Mouse (Mus musculus) kidney, postnatal 14 days (tissue): ENCODE measurements around the gene Ciao2b.

Experiments used
- DNase-seq: peaks from one replicate; pipeline ENCODE4 v3.0.0; 2022; ENCODE audit warnings: mixed read lengths

Gene Ciao2b

DNA sequence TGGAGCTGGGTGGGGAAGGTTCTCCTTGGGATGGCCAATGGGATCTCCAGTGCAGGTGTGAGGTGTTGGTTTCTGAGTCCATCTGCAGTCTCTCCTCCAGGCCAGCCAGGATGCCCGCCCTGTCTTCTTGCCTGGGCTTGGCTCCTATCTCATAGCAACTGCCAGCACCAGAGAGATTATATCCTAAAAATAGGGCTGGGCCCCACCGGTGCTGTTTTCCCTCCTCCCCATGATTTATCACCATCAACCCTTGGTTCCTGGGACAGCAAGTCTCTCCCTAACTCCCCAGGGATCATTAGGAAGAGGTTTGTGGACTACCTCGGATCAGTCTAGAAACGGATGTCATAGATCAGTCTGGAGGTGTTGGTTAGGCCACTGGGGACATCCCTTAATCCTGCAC is 28.6 kb downstream of the Ciao2b start:
- DNase-seq, result no peak

DNA sequence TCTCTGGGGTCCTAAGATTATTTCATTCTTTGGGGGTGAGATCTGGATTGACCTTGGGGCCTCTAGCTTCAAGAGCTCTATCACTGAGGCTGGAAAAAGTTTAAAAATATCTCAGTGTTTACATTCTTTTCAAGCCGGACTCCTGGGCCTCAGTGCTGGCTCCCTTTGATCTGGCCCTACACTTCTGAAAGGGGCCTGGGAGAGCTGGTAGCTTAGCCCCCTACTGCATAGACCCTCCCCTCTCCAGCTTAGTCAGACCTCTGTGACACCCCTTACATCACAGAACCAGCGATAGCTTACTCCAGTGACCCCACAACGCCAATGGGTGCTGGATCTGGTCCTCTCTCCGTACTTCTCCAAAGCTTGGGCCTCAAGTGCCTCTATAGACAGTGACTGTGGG is 30.2 kb downstream of the Ciao2b start:
- DNase-seq, result no peak

DNA sequence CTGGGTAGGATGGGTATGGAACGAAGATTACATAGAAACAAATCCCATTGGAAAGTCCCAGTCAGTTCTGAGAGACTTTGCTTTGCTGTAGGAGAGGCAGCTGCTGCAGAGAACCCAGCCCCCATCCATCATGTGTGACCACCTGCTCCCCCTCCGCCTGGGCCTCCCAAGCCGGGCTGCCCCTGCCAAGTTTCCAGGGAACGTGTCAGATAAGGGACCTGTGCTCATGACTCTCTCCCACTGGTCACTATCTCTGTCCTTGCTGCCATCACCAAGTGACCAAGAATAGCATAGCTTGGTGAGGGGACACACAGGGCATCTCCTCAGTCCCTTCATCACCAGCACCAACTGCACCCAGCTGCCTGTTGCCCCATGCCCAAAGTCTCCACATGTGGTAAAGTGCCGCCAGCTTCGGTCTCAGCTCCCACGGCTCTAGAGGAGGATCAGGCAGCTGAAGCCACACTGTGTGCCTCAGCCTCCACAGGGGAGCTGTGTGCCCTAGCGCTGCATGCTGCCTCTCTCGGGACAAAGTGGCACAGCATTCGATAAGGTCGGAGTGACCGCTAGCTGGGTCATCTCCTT is 31.5 kb downstream of the Ciao2b start:
- DNase-seq, result no peak

DNA sequence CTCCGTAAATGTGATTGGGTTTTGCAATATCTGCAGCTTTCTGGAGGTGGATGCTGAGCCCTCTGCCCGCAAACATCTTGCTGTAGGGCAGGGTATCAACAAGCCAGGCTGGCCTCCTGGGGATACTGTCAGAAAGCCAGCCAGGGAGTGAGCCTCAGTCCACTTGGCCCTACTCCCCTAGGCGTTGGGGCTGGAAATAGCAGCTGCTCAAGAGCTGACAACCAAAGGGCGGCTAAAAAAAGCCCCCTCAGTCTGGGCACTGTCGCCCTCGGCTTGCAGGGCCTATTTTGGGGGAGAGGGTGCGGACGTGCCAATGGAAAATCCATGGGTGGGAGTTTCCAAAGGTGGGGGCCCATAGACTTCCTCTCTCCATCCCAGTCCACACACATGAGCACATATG is 32.5 kb downstream of the Ciao2b start:
- DNase-seq, result no peak

DNA sequence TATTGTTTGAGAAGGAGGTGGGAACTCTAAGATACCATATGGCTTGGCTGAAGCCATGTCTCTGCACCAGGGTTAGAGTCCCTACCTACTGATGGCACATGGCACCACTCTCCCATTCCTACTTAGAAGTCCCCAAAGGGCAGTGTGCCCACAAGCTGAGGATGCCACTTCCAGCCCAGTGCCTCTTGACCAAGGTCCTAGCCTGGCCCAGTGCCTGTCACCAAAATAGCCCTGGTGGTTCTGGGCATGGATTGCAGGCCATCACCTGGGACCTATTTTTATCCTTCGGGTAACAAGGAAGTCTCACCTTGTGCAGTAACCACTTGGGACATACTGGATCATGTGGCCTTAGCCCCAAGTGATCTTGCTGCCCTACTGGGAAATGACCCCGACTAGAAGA is 33.8 kb downstream of the Ciao2b start:
- DNase-seq, result no peak

DNA sequence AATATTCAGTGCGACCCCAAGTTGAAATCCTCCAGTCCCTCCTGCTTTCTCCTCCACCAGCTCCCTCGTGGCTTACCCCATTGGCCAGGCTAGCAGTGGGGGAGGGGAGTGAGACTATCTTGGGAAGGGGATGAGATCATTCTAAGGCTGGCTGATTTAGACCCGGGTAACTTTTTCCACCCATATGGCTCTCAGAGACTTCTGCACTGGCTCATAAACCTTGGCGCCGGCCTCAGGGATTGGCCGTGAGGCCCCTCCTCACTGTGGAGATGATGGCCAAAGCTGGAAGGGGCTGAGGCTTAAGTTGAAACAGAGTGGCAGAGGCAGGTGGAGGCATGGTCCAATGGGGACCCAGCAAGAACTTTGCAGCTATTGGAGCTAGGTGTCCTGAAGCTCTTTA is 35.4 kb downstream of the Ciao2b start:
- no peak for DNase-seq

DNA sequence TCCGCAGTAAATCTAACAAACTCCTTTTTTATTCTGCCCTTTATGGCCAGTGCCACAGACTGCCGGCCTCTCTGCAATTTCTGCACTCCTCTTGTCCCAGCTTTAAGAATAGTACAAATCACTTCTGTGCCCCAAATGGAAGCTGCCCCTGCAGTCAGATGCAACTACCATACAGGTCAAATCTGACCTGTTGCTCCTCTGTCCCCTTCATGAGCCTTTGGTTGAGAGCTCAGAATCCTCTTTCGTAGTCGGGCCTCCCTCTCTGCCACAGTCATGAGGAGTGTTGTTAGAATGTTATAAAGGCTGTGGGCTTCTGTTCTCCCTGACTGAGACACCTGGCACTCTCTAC is 38.5 kb downstream of the Ciao2b start:
- no peak for DNase-seq

DNA sequence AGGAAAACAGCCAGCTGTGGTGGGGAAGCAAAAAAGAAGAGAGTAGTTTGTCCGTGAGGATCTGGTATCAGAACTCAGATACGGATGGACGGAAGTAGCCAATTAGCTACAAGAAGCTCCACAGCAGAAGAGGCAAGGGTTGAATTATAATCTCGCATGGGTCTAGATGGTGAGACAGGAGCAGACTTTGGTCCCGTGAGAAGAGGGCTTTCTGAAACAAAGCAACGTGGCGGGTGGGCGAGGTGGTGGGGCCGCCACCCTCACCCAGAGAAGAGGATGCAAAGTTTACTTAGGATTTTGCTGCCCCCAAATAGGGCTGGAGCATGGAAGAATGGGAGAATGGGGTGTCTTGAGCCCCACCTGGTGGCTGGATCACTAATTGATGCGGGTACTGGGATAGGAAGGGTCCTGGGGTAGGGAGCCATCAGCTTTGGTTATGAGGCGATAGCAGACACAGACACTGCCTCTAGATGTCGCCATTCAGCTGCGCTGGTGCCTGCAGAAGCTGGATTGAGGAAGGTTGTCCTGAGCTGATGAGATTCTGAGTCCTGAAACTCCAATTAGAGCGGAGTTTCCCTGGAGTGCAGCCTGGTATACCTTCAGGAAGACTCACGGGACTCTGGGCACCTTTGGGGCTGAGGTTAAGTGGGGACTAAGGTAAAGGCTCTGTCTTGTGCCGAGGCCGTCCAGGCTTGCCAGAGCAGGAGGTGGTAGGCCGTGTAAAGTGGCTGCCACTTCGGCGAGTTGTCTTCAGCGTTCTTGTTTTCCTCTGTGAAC is 39.1 kb downstream of the Ciao2b start:
- peak; percentile 94 for DNase-seq

DNA sequence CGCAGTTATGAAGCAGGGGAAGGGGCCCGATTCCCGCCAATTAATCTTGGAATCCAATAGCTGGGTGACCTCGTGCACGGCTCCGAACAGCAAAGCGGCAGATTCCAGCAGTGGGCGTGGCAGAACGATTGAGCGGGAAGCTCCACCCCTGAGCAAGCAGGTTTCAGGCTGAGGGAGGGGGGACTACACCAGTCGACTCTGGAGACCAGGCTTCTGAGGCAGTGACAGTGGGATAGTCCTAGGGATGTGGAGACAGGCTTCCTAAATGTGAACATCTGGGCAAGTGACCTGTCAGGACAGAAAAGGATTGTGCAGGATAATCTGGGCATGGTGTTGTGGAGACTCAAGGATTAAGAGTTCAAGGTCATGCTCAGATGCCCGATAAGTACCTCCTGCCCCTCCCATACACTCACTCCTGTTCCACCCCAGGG is 39.8 kb downstream of the Ciao2b start:
- peak; percentile 51 for DNase-seq

DNA sequence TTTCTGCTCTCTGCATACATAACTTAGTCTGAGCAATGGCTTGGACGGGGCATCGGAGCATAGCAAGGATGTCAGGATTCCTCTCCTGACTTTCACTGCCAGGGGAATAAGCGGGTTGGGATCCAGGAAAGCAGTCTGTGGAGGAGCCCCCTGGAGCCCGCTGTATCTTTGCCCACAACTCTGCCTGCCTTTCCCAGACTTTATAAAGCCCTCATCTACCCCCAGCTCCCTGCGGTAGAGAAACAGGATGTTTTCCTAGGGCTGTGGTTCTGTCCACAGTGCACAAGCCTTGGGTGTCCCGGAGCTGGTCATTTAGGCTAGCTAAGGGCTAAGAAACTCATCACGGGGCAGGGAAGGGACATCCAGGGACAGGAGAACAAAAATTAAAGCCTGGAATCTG is 40.4 kb downstream of the Ciao2b start:
- DNase-seq, result no peak

DNA sequence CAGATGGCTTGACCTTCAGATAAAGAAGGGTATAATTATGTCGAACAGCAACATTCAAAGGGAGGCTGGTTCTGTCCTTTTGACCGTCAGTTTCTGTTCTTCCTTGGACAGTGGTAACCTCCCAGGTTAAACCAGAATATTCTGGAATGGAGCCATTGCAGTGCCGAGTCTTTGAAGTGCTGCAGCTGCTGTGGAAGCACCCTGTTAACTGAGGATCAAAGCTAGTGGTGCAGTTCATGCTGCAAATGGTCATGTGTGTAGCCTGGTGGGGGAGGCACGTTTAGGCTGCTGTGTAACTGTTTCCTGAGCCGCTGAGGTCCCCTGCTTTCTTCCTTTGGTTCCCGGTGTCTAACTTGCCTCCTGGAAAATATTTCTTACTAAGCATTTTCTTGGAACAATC is 43.3 kb downstream of the Ciao2b start:
- DNase-seq, result peak; percentile 81

DNA sequence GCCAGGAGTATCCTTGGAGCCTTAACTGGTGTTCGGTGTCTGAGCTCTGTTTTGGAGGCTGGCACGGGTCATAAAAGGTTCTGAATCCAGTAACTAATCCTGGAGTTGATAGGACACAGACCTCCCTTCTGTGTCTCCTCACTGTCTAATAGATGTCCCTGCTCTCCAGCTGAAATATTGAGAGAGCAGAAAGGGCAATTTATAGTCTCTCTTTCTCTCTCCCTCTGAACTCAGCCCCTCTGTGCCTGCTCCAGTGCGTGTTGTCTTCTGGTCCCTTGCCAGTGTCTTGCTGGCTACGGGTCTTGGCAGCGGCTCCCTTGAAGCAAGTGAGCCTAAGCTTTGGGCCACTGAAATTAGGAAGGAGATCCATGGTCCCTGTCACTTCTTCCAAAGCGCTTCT is 44.1 kb downstream of the Ciao2b start:
- DNase-seq, result peak; percentile 47

DNA sequence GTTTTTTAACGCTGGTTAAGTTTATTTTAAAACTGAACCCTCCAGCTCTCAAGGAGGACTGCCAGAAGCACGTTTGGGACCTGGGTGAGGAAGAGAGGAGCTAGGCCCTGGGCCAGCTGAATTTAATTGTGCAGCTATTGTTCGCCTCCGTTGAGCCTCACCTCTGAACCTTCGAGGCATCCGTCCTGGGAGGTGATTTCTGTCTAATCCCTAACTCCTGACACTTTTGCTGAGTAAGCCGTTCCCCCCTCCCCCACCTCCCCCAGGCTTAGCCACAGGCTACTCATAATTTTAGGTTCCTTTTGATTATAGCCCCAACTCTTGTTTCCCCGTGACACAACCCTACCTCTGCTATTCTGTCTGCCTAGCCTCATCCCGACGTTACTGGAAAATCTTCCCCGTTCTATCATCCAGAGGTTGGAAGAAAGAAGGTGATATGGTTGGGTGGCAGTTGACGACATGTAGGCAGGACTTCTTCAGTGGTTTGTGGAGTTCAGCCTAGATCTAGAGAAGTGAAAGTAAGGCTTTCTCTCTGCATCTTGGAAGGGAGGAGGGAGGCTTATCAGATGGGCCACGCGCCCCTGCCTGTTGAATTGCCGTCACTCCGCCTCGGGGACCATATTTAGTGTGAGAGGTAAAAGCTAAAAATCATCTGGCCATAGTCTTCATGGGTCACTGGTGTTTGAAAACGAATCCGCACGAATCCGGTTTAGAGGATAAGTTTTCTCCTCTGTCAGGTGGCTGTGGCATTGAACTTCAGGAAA is 45.8 kb downstream of the Ciao2b start:
- no peak for DNase-seq

DNA sequence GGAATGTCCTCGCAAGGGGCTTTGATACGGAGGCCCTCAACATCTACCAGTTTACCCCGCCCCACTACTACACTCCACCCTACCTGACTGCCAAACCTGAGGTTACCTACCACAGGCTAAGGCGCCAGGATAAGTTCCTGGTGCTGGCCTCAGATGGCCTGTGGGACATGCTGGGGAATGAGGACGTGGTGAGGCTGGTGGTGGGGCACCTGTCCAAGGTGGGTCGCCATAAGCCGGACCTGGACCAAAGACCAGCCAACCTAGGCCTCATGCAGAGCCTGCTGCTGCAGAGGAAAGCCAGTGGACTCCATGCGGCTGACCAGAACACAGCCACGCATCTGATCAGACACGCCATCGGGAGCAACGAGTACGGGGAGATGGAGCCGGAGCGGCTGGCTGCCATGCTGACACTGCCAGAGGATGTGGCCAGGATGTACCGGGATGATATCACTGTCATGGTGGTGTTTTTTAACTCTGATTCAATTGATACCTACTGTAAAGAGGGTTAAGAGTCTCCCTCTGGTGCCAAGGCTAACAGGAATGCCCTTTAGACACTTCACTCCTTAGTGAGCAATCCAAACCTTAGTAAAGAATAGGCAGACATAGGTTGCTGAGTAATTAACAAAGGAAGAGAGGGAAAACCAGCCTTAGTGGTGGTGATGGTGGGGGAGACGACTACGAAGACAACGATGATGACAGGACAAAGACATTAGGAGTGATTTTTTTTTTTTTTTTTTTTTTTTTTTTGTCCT is 47.0 kb downstream of the Ciao2b start:
- DNase-seq, result no peak

DNA sequence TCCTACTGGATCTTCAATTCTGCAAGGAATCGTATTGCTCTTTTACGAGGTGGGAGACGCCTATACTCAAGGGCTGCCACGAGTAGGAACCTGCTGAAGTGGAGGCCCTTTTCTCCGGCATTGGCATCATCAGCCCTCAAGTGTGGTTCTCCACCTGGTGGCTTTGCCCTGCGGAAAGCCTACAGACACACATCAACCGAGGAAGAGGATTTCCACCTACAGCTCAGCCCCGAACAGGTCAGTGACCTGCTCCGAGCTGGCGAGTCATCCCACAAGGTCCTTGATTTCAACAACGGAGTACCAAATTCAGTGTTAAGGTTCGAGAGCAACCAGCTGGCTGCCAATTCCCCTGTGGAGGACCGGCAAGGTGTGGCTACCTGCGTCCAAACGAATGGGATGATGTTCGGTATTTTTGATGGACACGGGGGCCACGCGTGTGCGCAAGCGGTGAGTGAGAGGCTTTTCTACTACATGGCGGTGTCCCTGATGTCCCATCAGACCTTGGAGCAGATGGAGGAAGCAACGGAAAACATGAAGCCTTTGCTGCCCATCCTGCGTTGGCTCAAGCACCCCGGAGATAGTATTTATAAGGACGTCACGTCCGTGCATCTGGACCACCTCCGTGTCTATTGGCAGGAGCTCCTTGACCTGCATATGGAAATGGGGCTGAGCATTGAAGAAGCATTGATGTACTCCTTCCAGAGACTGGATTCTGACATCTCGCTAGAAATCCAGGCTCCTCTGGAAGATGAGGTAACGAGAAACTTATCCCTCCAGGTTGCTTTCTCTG is 48.0 kb downstream of the Ciao2b start:
- no peak for DNase-seq

DNA sequence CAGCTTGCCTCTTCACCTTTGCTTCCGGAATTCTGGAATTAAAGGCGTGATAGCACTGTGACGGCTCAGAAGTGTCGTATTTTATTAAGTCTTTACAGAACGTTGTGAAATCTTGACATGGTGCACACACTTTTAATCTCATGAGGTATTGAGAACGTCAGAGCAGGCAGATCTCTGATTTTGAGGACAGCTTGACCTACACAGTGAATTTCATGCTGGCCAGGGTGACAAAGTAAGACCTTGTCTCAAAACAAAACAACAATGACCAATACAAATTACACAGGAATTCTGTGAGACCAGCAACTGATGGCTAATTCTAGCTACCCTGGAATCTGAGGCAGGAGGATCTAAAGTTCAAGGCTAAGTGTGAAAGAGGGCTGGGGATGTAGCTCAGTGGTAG is 49.2 kb downstream of the Ciao2b start:
- no peak for DNase-seq

DNA sequence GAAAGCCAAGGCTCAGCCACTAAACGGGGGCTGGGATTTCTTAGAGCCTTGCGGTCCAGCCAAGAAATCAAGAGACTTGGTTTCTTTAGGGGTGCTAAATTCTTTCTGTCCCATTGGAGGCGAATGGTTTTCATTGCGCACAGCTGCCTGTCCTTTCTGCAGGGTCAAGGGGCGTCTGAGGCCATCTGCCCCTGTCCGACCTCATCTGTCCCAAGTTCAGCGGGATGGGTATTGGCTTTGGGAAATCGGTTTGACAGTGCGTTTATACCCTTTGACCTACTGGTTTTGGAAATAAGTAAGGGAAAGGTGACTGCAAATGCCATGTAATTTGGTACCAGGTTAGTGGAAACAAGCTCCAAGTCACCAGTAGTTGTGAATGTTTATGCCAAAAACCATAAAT is 49.9 kb downstream of the Ciao2b start:
- no peak for DNase-seq

DNA sequence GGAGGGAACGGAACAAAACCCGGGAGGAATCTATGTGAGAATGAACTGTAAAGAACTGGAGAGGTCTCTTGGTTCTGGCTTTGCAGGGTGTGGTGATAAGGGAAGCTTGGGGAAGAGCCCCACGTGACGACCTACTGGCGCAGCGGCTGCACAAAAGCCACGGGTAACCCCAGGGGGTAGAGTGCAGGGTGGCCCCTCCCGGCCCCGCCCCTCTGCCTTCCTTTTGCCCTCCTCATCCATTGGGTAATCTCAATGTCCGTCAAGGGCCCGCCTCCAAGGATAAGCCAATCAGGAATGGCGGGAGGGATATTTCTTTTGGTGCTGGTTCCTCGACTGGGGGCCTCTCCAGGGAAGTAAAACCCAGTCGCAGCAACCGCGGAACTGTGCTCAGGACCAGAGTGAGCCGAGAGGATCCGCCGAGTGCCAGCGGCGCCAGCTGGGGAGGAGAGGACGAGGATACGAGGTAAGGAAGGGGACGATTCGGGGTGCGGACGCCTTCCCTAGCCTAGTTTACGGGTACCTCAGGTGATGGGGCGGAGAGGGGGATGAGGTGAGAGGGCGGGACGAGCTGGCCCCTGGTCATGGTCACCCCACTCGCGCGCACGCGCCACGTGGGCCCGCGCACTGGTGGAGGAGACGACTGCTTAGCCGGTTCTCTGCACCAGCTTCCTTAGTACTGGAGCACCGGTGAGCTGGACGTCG is 50.5 kb downstream of the Ciao2b start, which contains the start of gene Pdp2:
Pdp2 (plus strand) TSS at position 319 of the 702 bp plus-strand sequence.
- DNase-seq, result peak; percentile 95

DNA sequence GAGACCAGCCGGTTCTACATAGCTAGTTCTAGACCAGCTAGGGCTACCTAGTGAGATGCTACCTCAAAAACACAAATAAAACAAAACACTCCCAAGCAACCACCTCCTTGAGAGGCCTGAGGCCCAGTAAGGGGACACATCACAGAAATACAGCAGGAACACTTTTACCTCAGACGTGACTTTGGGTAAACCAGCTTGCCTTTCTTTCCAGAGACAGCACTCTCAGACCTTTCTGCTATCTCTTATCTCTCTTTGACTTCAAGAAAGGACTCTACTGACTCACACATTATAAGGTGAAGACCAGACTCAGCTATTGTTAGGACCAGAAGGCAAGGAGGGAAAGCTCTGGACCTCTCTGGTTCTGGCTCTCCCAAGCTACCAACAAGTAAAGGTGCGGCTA is 51.5 kb downstream of the Ciao2b start:
- no peak for DNase-seq
